Mouse (Mus musculus): Measurements from ENCODE around the gene Cracr2a.

GRCm38 (mm10) chr6:127575194-127575593, 14.1 kb downstream of the Cracr2a start:
- TF ChIP-seq POLR2A (IDR thresholded peaks at IDR 0.05; ENCODE audit: low read depth, low read length) (no peak), CTCF (IDR thresholded peaks at IDR 0.05; ENCODE audit: extremely low read depth, insufficient read depth, insufficient read length, insufficient replicate concordance) (no peak)
